Mouse (Mus musculus) inflammation-experienced regulatory T-cells, adult 6 months (primary cell): Measurements from ENCODE around the gene Bdkrb2. TPM values are rescaled to one million over a fixed set of nuclear protein-coding genes. Genes with fewer than 3 reads are reported as not detected.

Experiments used
- ATAC-seq: one replicate; pipeline ENCODE4 v1.8.0; 2017
- polyA plus RNA-seq, 3 experiments: library from polyadenylated mRNA; unstranded; fragments of 100-300 nt; shearing (Covaris generic); gene quantifications; one replicate each; pipeline ENCODE4 v1.2.1; 2017

The Bdkrb2 gene
- polyA plus RNA-seq, 3 experiments from 2014 or later, result not detected

GRCm38 (mm10) chr12:105547151-105547550 lies 15.9 kb upstream of the Bdkrb2 start:
- no peak for ATAC-seq

DNA sequence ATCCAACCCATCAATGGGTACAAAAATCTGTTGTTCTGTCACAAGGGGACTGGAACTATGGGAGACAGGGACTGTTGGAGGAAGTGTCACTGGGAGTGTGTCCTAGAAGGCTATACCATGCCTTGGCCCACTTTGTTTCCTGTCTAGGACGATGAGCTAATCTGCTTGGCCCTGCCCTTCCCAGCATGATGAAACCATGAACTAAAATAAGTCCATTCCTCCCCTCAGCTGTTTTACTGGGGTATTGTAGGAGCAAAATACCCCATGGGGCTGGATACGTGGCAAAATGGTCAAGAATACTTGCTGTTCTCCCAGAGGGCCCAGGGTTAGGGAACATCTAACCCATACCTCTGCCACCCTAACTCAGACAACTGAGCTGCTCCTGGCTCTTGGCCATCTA lies 15.0 kb upstream of the Bdkrb2 start:
- ATAC-seq, result no peak

DNA sequence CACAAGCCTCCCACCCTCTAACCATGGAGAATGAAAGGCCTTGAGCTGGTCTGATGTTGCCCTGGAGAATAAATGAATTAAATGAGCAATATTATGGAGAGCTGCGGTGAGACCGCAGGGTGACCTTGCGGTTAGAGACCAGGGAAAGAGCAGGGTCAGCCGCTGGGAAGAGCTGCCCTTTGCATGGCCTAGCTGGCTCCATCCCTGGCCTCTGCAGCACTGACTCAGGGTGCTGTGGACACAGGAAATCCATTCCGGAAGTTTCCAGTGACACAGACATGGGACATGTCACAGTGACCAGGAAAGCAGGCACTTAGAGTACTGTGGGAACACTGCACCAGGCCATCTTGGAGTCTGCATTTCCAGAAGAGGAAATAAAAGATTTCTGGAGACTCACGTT lies 14.1 kb upstream of the Bdkrb2 start:
- no peak for ATAC-seq

DNA sequence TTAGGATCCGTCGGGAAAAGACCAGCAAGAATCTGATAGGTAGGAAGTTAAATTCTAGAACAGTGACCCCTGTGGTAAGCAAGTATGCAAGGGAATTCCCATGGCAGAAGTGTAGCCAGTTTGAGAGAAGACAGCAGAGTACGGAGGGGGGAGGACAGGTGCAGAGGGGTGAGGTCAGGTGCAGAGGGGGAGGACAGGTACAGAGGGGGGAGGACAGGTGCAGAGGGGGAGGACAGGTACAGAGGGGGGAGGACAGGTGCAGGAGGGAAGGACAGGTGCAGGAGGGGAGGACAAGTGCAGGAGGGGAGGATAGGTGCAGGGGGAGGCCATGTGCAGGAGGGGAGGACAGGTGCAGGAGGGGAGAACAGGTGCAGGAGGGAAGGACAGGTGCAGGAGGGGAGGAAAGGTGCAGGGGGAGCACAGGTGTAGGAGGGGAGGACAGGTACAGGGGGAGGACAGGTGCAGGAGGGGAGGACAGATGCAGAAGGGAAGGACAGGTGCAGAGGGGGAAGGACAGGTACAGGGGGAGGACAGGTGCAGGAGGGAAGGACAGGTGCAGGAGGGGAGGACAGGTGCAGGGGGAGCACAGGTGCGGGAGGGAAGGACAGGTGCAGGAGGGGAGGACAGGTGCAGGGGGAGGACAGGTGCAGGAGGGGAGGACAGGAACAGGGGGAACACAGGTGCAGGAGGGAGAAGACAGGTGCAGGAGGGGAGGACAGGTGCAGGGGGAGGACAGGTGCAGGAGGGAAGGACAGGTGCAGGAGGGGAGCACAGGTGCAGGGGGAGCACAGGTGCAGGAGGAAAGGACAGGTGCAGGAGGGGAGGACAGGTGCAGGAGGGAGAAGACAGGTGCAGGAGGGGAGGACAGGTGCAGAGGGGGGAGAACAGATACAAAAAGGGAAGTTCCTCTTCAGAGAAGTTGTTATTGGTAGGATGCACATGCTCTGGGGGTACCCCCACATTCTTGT lies 12.9 kb upstream of the Bdkrb2 start:
- no peak for ATAC-seq

DNA sequence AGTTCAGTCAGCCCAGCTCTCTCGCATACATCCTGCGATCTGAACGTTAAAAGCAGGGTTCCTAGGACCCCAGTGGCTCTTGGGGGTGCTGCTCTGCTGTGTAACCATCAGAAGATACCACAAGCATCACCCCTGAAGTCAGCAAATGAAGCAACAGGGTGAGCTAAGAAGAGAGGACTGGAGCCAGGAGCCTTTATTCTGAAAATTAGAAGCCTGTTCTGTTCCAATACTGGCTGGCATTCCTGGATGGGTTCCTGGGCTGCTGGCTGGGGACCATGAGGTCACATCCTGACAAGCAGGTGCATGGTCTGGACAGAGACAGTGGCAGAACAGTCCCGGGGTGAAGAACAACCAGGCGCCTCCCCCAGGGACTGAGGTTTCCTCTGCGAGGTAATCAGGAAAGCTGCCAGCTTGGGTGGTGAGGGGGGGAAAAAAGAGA lies 11.5 kb upstream of the Bdkrb2 start:
- no peak for ATAC-seq

DNA sequence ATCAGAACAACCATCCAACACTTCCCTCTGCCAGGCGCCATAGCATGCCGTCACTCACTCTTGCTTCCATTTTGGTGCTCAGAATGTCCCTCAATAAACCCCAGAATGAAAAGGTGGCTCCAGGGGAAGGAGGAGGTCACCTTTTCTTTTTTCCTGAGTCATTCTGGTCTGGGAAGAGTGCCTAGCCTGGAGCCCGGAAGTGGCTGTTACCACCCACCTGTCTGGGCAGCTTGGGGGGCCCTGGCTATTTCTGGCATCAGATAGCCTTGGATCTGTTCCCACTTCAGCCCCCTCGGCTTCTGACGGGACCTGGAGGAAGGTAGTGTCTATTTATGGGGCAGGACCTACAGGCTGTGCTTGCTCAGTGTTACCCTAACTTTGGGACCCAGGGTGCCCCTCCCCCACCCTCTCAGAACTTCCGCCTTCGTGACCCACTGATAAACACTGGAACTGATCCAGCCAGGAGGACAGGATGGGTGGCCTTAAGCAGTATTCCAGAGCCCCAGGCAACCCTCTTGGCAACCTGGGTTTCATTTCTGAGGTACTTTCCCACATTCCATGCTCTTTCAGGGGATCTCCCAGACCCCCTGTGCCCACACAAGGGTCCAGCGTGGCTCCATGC lies 8.8 kb upstream of the Bdkrb2 start:
- ATAC-seq, result no peak

DNA sequence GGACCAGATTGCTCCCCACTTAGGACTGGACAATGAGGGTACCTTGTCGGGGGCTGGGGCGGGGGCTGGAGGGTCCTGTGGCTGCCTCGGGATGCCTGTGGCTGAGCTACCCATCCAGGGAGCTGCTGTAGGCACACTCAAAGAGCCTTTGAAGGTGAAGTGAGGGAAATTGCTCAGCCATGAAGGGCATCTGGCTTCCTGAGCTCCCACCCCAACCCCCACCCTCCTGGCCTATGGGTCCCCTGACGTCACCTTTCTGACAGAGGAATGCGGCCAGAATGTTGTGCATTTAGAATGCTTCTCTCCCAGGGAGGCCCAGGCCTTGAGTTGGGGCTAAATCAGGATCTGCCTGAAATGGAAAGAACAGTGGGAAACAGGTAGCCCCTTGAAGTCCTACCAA lies 7.9 kb upstream of the Bdkrb2 start:
- no peak for ATAC-seq

- no peak for ATAC-seq
Measured at GRCm38 (mm10) chr12:105557250-105557925, 5.6 kb upstream of the Bdkrb2 start.

DNA sequence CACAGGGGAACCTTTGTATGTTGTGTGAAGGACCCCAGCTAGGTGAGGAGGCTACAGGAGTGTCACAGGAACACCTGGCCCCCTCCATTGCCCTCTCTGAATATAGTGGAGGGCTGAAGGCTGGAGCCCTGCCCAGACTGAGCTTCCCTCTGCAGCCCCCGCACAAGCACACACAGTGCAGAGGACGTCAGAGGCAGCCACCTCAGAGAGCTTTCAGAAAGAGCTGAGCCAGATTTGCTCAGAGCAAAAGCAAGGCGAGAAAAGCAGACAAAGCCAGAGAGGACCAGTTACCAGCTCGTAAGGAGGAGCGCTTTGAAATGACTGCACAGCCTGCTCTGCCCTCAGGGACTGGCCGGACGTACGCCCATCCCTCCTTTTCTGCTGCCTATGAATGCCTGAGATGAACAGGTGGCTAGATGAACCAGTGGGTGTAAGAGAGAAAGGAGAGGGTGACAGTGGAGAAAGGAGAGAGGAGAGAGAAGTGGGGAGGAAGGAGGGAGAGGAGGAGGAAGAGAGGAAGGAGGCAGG lies 2.0 kb upstream of the Bdkrb2 start:
- no peak for ATAC-seq

DNA sequence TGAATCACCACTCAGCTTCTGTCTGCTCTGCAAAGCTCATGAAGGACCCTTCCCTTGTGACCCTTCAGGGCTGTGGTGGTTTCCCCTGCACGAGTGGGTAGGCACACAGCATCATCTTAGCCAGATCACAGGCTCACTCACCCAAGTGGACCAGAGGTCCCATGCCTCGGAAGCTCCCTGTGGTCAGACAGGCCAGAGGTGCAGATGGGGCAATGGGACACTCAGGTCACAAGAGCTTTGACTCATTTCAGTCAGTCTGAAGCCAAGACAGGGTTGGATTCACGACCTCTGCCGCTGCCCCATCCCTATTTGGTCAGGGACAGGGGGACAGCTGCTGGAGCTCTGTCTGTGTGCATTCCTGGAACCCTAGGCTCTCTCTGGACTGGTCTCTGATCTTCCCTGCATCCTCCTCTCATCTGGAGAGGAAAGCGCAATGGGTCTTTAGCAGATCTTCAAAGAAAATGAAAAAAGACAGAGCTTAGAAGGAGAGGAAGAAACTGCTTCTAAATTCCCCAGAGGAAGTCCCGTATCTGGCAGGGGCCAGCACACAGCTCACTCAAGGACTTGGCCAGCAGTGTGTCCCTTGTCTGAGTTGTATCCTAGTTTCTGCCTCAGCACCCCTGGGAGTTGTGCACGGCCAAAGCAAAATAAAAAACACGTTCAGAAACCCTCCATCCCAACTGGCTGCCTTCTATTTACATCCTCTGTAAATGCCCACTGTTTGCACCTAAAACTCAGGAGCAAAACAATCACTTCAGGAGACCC lies 788 bp upstream of the Bdkrb2 start:
- no peak for ATAC-seq

- ATAC-seq, result no peak
Measured at GRCm38 (mm10) chr12:105563726-105564275, 775 bp downstream of the Bdkrb2 start.

GRCm38 (mm10) chr12:105565221-105565620 lies 2.2 kb downstream of the Bdkrb2 start:
- no peak for ATAC-seq

- ATAC-seq, result no peak
Measured at GRCm38 (mm10) chr12:105571867-105572266, 8.8 kb downstream of the Bdkrb2 start.

DNA sequence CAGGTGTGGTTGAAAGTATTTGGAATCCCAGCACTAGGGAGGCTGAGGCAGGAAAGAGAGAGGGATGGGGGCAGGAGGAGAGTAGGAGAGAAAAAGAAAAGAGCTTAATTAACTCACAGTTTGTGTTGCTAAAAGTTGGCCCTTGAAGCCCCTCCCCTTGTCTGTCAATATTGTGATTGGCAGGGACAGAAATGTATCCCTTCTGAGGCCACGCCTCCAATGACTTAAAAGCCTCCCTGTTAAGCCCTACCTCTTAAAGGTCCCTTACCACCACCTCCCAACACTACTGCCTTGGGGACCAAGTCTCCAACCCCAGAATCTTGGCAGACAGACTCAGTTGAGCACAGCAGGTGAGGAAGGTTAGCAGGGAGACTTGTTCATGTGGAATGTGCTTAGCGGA lies 9.6 kb downstream of the Bdkrb2 start:
- no peak for ATAC-seq

DNA sequence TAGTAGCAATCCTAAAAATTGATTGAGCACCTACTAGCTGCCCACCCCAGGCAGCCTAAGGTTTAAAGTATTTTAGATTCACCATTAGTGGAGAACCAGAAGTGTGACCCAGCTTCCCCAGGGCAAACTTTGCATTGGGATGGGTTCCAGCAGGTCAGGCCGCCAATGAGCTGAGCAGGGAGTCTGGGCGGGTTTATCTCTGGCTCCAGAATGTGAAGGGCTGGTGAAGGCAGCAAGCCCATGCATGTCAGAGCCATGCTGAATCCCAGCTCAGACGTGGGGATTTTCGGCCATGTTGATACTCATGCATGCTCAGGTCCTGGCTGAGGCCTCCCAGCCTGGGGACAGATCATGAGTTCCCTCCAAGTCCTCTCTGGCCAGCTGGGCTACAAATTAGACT lies 11.3 kb downstream of the Bdkrb2 start:
- ATAC-seq, result no peak

DNA sequence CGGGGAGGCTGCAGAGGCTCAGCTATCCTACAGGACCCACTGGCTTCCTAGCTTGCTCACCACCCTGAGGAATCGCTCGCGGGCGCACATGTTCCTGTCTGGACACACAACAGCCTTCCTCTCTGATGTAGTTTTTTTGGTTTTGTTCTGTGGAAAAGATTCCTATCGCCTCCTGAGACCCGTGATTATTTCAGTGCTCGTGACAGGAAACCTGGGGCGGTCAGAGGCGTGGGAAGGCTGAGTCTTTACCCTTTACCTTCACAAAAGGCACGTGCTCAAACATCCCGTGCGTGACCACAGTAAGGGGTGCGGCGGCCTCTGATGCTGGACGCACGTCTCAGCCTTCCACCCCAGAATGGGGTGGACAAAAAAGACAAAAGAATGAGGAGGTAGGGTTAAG lies 17.5 kb downstream of the Bdkrb2 start:
- ATAC-seq, result no peak

- ATAC-seq, result no peak
Measured at GRCm38 (mm10) chr12:105582486-105582885, 19.5 kb downstream of the Bdkrb2 start.

DNA sequence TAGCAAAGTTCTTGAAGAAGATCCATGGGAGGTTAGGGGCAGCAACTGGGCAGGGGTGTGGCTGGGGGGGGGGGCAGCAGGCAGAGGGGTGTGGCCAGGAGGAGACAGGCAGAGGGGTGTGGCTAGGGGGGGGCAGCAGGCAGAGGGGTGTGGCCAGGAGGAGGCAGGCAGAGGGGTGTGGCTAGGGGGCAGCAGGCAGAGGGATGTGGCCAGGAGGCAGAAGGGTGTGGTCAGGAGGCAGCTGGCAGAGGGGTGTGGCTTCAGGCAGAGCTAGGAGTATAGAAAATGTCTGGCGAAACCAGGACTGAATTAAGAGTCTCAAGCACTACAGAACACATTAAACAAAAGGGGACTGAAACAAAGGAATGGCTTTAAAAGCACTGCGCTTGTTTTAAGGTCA lies 20.5 kb downstream of the Bdkrb2 start:
- no peak for ATAC-seq

DNA sequence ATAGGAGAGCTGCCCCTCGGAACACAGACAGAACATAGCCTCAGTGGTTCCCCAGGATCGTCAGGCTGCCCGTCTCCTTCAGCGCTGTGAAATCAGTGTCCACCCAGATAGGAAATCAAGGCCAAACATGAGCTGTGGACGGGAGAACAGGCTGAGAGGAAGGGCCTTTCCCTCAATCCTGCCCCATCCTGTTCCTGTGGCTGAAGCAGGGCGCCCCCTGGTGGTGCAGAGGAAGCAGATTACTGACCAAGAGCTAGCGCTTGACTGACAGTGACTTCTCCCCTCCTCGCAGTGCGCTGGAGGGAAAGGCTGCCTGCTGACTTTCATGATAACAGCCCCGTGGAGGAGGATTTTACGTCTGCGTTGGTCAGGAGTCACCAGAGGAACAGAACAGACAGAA lies 21.8 kb downstream of the Bdkrb2 start:
- ATAC-seq, result no peak

GRCm38 (mm10) chr12:105587526-105587925 lies 24.5 kb downstream of the Bdkrb2 start:
- no peak for ATAC-seq

DNA sequence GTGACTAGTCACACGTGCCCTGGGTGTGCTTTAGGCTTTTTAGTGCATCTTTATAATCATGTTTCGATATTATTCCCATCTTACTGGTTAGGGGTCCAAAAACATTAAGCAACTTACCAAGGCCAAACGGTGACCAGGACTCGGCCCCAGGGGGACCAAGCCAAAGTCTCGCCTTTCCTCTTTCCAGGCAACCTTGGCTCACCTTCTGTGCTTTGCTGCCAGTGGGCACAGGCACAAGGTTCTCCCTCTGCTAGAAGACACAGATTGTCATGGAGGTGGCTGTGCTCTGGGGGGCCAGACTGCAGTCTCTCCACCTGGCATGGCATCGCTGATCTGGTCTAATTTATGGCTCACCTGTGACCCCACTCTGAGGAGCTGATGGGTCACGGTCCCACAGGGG lies 27.8 kb downstream of the Bdkrb2 start:
- ATAC-seq, result no peak

DNA sequence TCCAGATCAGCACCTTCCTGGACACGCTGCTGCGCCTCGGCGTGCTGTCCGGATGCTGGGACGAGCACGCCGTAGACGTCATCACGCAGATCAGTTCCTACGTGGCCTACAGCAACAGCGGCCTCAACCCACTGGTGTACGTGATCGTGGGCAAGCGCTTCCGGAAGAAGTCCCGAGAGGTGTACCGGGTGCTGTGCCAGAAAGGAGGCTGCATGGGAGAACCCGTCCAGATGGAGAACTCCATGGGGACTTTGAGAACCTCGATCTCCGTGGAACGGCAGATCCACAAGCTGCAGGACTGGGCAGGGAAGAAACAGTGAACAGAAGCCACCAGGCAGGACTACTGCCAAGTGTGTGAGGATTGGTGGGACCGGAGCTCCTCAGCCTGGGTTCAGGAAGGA lies 29.3 kb downstream of the Bdkrb2 start:
- no peak for ATAC-seq
